Mouse (Mus musculus) intestine, postnatal 0 days (tissue): ENCODE results near the gene Lrrc8e. TPM values are rescaled to one million over a fixed set of nuclear protein-coding genes. Genes with fewer than 3 reads are reported as not detected.

Experiments
- ATAC-seq: fragments of 200-750 bp; cut with Nextera tagmentation; 2 replicates; pipeline ENCODE4 v1.8.0; 2017; ENCODE audit warnings: mild to moderate bottlenecking, moderate TSS enrichment, moderate library complexity
- H3K27ac ChIP-seq: fragments of 300-500 bp; sonication (generic); 2 replicates; pipeline ENCODE4 v1.5.1; 2014; ENCODE audit warnings: mild to moderate bottlenecking, low read depth, low read length, moderate library complexity
- H3K27me3 ChIP-seq: fragments of 300-500 bp; sonication (generic); replicated peaks from 2 replicates; pipeline ENCODE4 v1.6.1; 2014; ENCODE audit warnings: low read length, mixed read lengths; ENCODE audit not compliant: control insufficient read depth, insufficient read depth
- H3K36me3 ChIP-seq: fragments of 300-500 bp; sonication (generic); 2 replicates; pipeline ENCODE4 v1.6.1; 2014; ENCODE audit warnings: mild to moderate bottlenecking, moderate library complexity; ENCODE audit not compliant: control insufficient read depth, insufficient read depth
- H3K4me1 ChIP-seq: fragments of 300-500 bp; sonication (generic); replicated peaks from 2 replicates; pipeline ENCODE4 v1.6.1; 2014; ENCODE audit warnings: antibody characterized with exemption, low read length, mixed read lengths; ENCODE audit not compliant: control insufficient read depth, insufficient read depth
- H3K4me2 ChIP-seq: fragments of 300-500 bp; sonication (generic); replicated peaks from 2 replicates; pipeline ENCODE4 v1.6.1; 2014; ENCODE audit warnings: low read depth, mild to moderate bottlenecking, moderate library complexity
- H3K4me3 ChIP-seq: fragments of 300-500 bp; sonication (generic); 2 replicates; pipeline ENCODE4 v1.5.1; 2014; ENCODE audit warnings: low read depth, low read length
- H3K9ac ChIP-seq: fragments of 300-500 bp; sonication (generic); 2 replicates; pipeline ENCODE4 v1.6.1; 2014; ENCODE audit warnings: mild to moderate bottlenecking, low read depth, low read length
- H3K9me3 ChIP-seq: fragments of 300-500 bp; sonication (generic); 2 replicates; pipeline ENCODE4 v1.6.1; 2016; ENCODE audit warnings: mixed run types; ENCODE audit not compliant: control insufficient read depth
- CTCF ChIP-seq: sonication (generic); IDR thresholded peaks from 2 replicates; pipeline ENCODE4 v1.5.1; 2016; ENCODE audit warnings: low read depth, mild to moderate bottlenecking, control low read depth, antibody characterized with exemption, moderate library complexity
- WGBS: fragments of 180-500 bp; shearing (Covaris S2); extraction: QIAGEN DNeasy Blood & Tissue Kit; methylation state at CpG from one replicate; pipeline ENCODE4 v1.1.7; 2014; 5-methylcytosine and 5-hydroxymethylcytosine counted together
- polyA plus RNA-seq: library from polyadenylated mRNA; unstranded; fragments of >200 nt; fragmentation: Nextera tagmentation; extraction: Ambion mirVana; gene quantifications from 2 replicates; pipeline ENCODE4 v1.2.1, GENCODE M21; 2015

Lrrc8e gene
- polyA plus RNA-seq, 1 experiment from 2014 or later, result 3.3 TPM

DNA sequence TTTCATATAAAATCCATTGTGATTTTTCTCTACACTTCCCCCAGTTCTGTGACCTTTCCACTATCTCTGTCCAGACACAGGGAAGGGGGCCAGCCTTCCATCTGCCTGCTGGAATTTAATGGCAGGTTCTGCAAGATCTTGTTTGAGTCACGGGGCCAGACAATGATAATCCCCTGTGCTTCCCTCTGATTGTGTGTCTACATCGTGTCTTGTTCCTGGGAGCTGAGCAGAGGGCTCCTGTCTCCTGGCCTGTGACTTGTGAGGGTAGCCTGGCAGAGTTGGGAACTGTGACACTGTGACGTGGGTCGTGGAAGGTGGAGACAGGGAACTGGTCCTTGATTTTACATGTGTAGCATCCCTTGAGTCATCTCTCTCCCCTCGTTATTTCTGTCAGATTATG lies 3.2 kb downstream of the Lrrc8e start:
- Histone ChIP-seq H3K4me1 (no peaks in the 10 kb centered on the region; the same call in 1 of the 2 replicates), H3K9ac (no peak overlapping the region), H3K27me3 (no peaks in the 10 kb centered on the region), H3K4me2 (no peak overlapping the region), H3K9me3 (no peaks in the 10 kb centered on the region), H3K27ac (no peak overlapping the region), H3K36me3 (no peaks in the 10 kb centered on the region), H3K4me3 (no peak overlapping the region)
- ATAC-seq, result no peak
- WGBS, result 69% methylated on average over 5 of the region's 5 CpGs
- TF ChIP-seq CTCF, result no peak

DNA sequence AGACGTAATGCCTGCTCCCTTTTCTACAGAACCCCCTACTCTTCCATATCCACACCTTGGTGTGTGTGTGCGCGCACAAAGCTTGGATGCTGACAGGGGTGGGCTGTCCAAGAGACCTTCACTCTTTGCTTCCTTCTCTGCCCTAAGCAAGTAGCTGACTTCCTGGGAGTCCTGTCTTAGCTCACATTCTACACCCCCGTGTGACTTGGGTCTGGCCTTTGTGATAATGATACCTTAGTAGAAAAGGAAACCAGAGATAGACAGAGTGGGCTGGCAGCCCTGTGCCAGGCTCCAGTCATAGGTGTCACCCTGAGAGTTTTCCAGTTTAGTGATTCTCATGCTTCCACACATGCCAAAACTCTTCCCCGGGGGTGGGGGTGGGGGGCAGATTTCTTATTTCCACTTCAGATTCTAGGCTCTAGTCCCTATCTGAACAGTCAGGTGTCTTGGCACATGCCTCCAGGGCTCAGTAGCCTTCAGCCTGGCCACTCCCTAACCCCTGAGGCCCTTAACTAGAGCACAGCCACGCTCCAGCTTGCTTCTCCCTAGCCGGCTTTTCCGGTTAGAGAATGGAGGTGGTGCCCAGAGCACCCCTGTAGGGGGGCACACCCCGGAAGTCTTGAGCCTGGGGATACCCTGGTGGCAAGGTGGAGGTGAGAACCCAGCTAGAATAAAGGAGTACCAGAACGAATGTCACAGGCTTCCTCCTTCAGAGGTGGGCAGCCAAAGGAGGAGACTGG lies 4.2 kb downstream of the Lrrc8e start:
- TF ChIP-seq CTCF, result no peak
- no peak overlapping the region for H3K4me3 ChIP-seq
- peak overlapping the region; percentile 47; the same call in 1 of the 2 replicates for H3K27ac ChIP-seq
- ATAC-seq, result peak; percentile 80
- H3K27me3 ChIP-seq, result no peaks in the 10 kb centered on the region
- H3K36me3 ChIP-seq, result no peaks in the 10 kb centered on the region
- no peaks in the 10 kb centered on the region; the same call in 1 of the 2 replicates for H3K4me1 ChIP-seq
- H3K9me3 ChIP-seq, result no peaks in the 10 kb centered on the region
- no peak overlapping the region for H3K9ac ChIP-seq
- WGBS, result 39% methylated on average over 10 of the region's 10 CpGs
- H3K4me2 ChIP-seq, result no peak overlapping the region

DNA sequence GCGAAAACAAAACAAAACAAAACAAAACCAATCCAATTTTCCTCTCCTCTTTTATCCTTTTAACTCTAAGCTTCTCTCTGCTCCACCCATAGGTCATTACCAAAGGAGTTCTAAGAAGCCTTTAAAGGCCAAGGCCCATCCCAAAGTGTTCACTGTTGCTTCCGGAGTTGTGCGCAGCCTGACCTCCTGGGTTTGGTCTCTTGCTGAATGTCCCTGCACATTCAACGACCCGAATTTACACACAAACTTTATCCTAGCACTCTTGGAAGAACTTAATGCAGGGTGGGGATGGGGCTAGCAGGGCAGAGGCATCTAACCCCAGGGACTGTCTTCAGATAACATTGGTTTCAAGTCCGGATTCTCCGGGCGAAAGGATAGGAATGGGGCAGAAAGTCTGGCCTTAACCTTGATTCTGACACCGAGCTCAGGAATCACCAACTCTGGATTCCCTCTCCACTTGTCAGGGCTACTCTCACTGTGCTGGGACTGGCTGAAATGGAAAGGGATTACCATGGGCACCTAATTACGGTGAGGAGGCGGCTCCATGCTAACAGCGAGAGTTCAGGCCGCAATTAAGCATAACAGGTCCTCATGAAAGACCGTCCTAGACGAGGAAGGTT lies 11.3 kb downstream of the Lrrc8e start:
- H3K4me1 ChIP-seq, result peaks cover 10% of the 10 kb centered on the region; the same call in 1 of the 2 replicates
- H3K4me3 ChIP-seq, result peak overlapping the region; percentile 79
- H3K9me3 ChIP-seq, result no peaks in the 10 kb centered on the region
- H3K27me3 ChIP-seq, result no peaks in the 10 kb centered on the region
- H3K9ac ChIP-seq, result peak overlapping the region; percentile 73
- H3K4me2 ChIP-seq, result peak overlapping the region; percentile 75
- no peak; the same call in 1 of the 2 replicates for ATAC-seq
- no peak for TF ChIP-seq CTCF
- 14% methylated on average over 15 of the region's 15 CpGs for WGBS
- peaks cover 9% of the 10 kb centered on the region for H3K36me3 ChIP-seq
- H3K27ac ChIP-seq, result peak overlapping the region; percentile 87

DNA sequence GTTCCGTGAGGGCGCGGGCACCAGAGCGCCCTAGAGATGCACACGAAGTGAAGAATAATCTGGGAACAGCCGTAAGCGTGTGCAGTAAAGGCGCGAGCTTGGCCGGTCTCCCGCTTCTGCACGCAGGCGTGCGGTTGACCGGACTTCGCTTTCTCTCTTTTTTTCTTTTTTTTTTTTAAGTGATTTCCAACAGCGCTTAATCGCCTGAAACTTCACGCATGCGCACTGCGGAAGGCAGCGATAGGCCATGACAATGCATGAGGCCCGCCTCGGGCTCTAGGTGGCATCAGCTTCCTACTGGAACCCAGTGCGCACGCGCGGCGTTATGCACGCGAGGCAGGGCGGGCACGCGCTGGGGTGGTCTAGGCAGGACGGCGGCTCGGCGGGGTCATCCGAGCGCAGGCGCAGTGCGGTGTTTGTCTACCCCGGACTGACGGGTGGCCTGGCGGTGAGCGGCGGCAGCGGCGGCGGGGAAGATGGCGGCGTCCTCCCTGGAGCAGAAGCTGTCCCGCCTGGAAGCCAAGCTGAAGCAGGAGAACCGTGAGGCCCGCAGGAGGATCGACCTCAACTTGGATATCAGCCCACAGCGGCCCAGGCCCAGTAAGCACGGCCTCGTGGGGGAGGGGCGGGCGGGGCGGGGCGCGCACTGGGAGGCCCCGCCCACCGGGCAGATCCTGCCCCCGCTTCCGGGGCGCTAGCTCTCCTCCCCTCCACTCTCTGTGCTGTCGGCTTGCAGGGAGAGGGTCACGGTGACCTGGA lies 12.0 kb downstream of the Lrrc8e start, which contains the start of the genes Map2k7 and Gm49320:
TSS of gene Map2k7 (plus strand) at position 307 of the 759 bp plus-strand sequence.
TSS of gene Gm49320 (plus strand) at position 432 of the 759 bp plus-strand sequence.
- Histone ChIP-seq H3K4me2 (peak within 1 kb of the TSS; percentile 75), H3K9me3 (no peaks in the 10 kb centered on the region), H3K4me3 (peak within 1 kb of the TSS; percentile 79), H3K4me1 (peaks cover 10% of the 10 kb centered on the region; the same call in 1 of the 2 replicates), H3K27me3 (no peaks in the 10 kb centered on the region), H3K27ac (peak within 1 kb of the TSS; percentile 87), H3K9ac (peak within 1 kb of the TSS; percentile 73), H3K36me3 (peaks cover 16% of the 10 kb centered on the region)
- peak; percentile 73 for TF ChIP-seq CTCF
- WGBS, result under 1% methylated on average over 65 of the region's 71 CpGs
- ATAC-seq, result peak; percentile 95

DNA sequence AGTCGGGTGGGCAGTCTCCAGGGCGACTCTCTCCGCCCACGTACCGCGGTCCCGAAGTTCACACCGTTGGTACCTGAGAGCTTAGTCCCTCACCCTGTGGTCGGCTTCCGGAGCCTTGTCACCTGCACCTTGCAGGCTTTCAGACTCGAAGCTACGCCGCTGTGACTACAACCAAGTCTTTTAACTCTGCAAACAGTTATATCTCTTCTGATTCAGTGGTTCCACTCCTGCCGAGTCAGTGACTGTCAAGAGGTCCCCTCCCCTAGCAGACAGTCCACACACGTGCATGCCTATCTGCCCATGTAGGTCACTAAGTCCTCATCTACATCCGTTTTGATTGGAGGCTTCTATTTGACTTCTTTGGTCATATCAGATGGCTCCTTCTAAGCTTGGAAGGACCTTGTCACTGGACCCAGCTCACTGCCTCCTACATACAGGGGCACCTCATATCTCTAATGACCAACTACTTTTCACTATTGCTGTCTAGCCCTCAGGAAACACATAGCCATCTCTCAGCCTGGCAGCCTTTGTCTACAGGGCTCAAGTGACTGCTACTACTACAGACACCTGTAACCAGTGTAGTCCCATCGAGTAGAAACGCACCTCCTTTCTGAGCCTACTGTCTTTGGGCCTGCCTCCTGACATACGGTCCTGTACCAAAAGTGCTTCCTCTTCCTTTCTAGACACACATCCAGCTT lies 12.7 kb downstream of the Lrrc8e start:
- Histone ChIP-seq H3K27ac (peak overlapping the region; percentile 87), H3K27me3 (no peaks in the 10 kb centered on the region), H3K4me2 (peak overlapping the region; percentile 75), H3K4me1 (peaks cover 10% of the 10 kb centered on the region; the same call in 1 of the 2 replicates), H3K4me3 (peak overlapping the region; percentile 79), H3K9me3 (no peaks in the 10 kb centered on the region), H3K36me3 (peaks cover 23% of the 10 kb centered on the region), H3K9ac (peak overlapping the region; percentile 73)
- WGBS, result 9% methylated on average over 19 of the region's 19 CpGs
- TF ChIP-seq CTCF, result no peak
- peak; percentile 26 for ATAC-seq
